15 mouse cellular contexts compared by ENCODE assay signal in genomic region chr8:127087434-127087833, GRCm38 (mm10). TPM values are rescaled to one million over a fixed set of nuclear protein-coding genes. Genes with fewer than 3 reads are reported as not detected.
"Had no signal": no experiment of that assay in that cellular context is flagged by ENCODE, and none has a peak within 500 bp of the region (broad histone marks: within the 10 kb centered on the region; RNA-seq: fewer than 3 reads in every experiment).

No protein-coding gene starts in this region.

- H3K4me2 ChIP-seq: kidney, embryonic 15.5 days; limb, embryonic 15.5 days; midbrain, embryonic 12.5 days; stomach, embryonic 15.5 days had no signal

- DNase-seq: kidney, adult 2 months; kidney, postnatal 25 days; lung, adult 2 months; retina, postnatal 1 day; right cerebral cortex, postnatal 4 days; spleen, adult 18-20 months; thymus, postnatal 4 days had no signal

- H3K36me3 ChIP-seq: kidney, embryonic 15.5 days; limb, embryonic 15.5 days; midbrain, embryonic 12.5 days; stomach, embryonic 15.5 days had no signal

- ATAC-seq: intestine, embryonic 16.5 days had no signal

- H3K9me3 ChIP-seq: kidney, embryonic 15.5 days; limb, embryonic 15.5 days; midbrain, embryonic 12.5 days; stomach, embryonic 15.5 days had no signal

- H3K9ac ChIP-seq: kidney, embryonic 15.5 days; limb, embryonic 15.5 days; liver, embryonic 14.5 days; midbrain, embryonic 12.5 days; stomach, embryonic 15.5 days had no signal

- H3K27me3 ChIP-seq: kidney, embryonic 15.5 days; limb, embryonic 15.5 days; midbrain, embryonic 12.5 days; stomach, embryonic 15.5 days had no signal

- H3K27ac ChIP-seq: kidney, embryonic 15.5 days; left cerebral cortex, adult 2 months; limb, embryonic 15.5 days; liver, embryonic 14.5 days; midbrain, embryonic 12.5 days; stomach, embryonic 15.5 days had no signal

- H3K4me3 ChIP-seq: kidney, embryonic 15.5 days; left cerebral cortex, adult 2 months; limb, embryonic 15.5 days; midbrain, embryonic 12.5 days; stomach, embryonic 15.5 days had no signal

RNA-seq across cellular contexts. Expression of gene Pard3, which starts 23.7 kb away (rescaled TPM):
- total RNA-seq: megakaryocyte-erythroid progenitor cell, adult 5-6 weeks had no signal
